Mouse (Mus musculus): ENCODE measurements around the gene Rbfox3.

The Rbfox3 gene

DNA sequence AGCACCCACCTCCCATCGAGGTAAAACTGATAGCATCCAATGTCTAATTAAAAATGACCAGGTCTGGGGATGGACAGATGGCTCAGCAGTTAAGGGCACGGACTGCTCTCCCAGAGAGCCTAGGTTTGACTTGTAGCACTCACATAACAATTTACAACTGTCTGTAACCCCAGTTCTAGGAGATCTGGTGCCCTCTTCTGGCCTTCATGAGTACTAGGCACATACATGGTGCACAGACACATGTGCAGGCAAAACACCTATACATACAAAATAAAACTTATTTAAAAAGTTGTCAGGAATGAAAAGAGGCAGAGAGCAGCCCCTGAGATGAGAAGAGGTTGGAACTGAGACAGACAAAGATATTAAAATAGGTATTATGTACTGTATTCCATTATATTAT, 305.8 kb downstream of the Rbfox3 start:
- no peak for DNase-seq (ENCODE audit: low read depth, low spot score)

DNA sequence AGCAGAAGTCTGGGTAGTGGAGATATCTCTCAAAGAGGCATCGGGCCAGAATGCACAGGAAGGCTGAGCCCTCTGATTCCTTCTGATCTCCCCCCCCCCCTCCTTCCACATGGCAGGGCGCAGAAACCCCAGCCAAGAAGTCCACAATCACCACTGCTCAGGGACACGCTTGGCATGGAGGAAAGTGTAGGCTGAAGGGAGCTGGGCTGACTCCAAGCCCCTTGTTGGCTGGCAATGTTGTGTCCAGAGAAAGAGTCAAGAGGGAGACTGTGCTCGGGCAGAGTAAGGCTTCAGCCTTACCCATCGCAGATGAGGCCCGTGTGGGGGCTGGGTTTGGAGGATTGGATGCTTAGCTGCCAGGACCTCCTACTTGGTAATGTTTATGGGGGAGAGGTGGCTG, 307.2 kb downstream of the Rbfox3 start:
- DNase-seq (ENCODE audit: low read depth, low spot score) = no peak

DNA sequence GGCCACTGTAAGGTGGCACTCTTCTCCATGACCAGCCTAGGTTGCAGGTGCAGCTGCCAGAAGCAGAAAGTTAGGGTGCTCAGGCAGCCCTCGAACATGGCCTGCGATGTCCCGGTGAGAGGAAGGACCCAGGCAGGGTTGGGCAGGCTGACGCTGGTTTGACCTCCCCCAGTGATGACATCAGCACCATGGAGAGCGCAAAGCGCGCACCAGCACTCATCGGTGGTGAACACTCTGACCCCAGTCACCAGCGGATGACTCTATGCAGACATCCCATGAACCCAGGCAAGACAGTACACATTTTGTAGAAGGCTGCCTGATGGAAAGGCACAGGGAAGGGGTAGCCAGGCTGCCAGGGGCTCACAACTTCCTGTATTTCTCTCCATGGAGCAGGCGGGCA, 308.3 kb downstream of the Rbfox3 start:
- no peak for DNase-seq (ENCODE audit: low read depth, low spot score)

DNA sequence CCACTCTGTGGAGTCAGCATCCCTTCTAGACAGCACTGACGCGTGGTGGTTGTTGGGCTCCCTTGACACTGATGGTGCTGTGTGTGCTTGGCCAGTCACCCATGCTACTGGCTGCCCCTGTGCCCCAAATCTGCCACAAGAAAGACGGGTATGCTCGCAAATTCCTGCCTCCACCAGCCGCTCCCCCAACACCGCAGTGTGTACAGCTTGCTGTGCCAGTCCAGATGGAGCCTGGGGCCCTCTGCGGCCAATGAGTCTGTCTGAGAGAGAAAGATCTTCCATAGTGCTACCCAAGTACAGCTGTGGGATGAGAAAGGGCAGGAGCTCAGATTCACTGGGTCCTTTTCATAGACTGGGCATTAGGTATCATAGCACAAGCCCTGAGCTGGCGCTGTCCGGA, 309.9 kb downstream of the Rbfox3 start:
- DNase-seq (ENCODE audit: low read depth, low spot score) = no peak

DNA sequence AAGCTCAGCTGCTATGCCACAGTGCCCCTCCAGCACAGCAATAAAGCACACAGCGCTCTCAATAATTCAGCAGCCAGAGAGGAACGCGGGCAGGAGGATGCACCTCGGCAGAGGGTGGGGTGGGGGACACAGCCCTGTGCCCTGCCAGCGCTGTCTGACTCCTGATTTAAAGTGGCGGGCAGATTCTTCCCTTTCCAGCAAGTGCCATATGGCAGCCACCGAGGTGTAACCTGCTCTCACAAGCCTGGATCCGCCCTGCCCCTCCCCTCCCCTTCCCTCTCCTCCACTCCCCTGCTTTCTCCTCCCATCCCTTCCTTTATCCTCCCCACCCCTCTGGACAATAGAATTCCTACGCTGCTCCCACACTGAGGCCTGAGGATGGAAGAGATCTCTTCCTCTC, 311.2 kb downstream of the Rbfox3 start:
- DNase-seq (ENCODE audit: low read depth, low spot score) = no peak

DNA sequence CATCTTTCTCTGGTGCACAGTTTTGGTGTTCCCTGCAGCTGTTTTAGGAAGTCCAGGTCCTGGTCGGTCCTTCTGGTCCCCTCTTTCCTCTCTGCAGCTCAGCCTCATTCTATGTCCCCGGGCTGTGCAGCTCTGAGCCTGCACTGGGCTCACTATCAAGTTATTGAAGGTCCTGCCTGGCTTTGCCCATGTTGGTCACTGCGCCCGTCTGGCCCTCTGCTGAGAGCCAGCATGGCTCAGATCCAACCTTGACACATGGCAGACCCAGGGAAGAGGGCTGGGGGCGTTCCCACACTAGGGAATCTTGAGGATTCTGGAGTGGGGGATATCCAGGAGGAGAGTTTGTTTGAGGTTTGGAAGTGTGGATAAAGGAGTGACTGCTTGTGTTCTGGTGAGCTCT, 312.7 kb downstream of the Rbfox3 start:
- DNase-seq (ENCODE audit: low read depth, low spot score) = no peak

DNA sequence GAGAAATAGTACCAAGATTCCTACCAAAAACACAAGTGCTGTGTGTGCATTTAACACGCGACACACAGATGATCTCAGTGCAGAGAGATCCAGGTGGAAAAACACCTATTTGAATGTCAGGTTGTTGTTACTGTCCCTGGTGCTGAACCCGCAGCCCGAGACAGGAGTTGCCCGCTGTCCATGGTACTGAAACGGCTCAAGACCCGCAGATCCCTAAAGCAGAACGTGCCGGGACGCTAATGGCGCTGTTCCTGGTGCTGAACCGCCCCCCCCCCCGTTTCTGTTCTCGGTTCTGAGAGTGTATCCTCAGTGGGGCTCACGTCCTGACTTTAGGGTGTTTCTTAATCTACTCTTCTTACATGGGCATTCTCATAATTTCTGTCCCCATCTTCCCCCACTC, 326.6 kb downstream of the Rbfox3 start:
- DNase-seq (ENCODE audit: low read depth, low spot score) = peak; percentile 61

DNA sequence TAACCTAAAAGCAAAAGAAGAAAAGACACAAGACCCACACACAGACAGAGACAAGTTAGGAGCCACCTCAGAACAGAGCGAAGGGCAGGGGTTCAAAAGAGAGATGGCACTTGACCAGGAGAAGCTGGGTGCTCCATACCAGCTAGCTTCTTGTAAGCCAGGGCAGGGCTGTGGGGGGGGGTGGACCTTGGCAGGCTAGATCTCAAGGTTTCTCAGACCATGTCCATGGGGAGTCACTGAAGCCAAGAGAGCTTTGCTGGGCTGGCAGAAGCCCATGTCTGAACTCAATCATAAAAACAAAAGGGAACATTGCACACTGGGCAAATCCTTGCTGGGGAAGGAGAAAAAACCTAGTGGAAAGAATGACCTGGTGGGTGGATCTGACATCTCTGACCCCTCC, 327.4 kb downstream of the Rbfox3 start:
- DNase-seq (ENCODE audit: low read depth, low spot score) = no peak

DNA sequence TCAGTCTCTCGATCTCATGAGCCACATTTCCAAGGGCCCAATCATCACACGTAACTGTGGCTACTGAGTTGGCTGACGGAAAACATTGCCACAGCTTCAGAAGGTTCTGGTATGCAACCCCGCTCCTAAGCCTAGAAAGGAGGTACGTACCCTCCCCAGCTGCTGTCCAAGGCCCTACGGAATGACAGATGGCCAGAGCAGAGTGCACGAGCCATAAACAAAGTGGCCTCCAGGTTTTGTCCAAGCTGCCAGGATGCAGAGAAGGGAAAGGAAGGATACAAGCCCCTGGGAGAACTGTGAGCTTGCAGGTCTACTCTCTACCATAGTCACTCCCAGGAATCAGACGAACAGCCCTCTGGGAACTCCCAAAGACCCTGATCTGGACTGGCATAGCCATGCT, 327.8 kb downstream of the Rbfox3 start:
- no peak for DNase-seq (ENCODE audit: low read depth, low spot score)

DNA sequence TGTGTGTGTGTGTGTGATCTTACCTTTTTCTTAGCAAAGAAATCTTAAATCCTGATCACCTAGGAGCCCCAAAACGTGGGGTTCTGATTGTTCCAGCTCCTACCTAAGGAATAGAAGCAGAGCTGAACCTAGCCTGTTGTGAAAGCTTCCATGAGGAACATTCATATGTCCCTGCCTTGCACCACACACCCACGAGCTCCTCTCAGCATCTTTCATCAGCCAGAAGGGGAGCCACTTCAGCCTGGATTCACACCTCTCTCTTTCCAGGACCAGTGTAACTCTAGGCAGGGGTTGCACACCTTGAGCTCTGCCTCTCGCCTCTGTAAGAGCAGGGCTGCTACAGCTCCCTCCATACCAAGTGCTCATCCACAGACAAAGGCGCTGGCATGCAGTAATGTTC, 330.4 kb downstream of the Rbfox3 start:
- DNase-seq (ENCODE audit: low read depth, low spot score) = no peak

DNA sequence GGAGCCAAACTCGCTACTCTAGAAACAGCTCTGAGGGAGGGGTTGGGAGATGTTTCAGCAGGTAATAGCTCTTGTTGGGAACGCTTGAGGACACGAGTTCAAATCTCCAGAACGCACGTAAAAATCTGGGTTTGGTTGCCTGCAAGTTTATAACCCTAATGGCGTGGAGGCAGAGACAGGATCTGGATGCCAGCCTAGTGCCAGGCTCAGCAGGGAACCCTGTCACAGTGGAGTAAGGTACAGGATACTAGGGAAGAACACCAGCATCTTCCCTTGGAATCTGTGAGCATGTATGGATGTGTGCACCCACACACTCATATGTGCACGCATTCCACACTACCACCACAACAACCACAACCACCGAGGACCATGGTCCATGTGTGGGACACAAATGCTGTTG, 331.8 kb downstream of the Rbfox3 start:
- no peak for DNase-seq (ENCODE audit: low read depth, low spot score)

DNA sequence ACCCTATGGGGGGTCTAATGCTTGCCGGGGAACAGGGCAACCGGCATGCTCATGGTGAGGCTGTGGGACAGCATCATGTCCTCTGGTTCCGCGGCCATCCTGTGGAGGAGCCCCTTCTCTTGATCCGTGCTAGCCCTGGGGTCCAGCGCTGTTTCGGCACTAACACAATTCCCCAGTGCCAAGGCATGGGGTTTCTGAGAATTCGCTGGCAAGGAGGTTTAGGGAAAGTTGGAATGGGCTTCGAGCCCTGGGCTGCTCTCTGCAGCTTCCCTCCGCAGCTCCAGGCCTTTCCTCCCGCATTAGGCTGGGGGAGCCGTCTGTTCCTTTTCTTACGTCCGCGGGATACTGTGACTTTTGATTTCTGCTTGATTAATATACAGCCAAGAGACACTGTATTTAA, 334.1 kb downstream of the Rbfox3 start:
- DNase-seq (ENCODE audit: low read depth, low spot score) = no peak

DNA sequence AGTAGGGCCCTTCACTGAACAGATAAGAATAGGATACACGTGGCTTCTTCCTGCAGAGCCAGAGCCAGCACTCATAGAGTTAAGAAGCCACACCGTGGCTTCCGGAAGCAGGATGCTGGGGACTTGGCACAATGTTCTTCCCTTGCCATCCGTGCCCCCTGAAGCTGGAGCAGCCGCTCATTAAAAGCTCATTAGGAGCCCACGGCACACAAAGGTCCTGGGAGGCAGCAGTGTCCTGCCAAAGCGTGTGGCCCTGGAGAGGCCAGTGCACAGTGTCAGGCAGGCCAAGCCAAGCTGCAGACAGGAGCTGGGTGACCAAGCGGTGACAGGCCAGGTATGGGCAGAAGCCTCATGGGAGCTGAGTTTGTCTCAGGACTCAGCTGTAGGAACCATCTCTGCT, 334.8 kb downstream of the Rbfox3 start:
- no peak for DNase-seq (ENCODE audit: low read depth, low spot score)

DNA sequence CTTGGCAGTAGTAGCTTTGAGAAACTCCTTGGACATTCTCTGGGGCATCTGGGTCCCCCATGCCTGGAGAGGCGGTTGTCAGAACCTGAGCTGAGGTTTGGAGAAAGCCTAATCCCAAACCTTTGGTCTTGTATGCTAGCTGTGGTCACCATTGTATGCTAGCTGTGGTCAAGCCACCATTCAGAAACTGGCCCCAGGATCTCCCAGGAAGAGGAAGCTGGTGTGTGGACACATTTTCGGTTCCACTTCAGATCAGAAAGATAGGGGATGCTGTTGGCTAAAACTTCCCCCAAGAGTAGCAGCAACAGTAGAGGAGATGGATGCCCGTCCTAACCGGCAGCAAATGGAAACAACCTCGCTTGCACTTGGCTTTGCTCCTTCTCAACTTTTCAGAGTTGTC, 337.0 kb downstream of the Rbfox3 start:
- DNase-seq (ENCODE audit: low read depth, low spot score) = no peak

DNA sequence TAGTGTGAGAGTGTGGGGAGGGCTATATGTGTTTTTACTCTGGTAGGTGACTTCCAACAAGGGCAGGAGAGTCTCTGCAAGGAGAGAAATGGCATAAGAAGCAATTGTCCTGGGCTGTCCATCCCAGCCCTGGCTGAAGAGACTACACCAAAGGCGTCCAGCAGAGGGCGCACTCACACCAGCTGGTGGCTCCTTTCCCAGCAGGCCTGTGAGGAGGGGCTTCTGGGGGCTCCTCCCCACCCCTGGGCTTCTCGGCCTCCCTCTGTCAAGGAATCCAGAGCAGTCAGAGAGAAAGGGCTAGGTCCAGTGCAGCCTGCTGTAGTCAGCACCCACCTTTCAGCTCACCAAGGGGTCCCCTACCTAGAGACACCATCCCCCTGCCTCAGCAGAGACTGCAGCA, 337.8 kb downstream of the Rbfox3 start:
- DNase-seq (ENCODE audit: low read depth, low spot score) = peak; percentile 19

DNA sequence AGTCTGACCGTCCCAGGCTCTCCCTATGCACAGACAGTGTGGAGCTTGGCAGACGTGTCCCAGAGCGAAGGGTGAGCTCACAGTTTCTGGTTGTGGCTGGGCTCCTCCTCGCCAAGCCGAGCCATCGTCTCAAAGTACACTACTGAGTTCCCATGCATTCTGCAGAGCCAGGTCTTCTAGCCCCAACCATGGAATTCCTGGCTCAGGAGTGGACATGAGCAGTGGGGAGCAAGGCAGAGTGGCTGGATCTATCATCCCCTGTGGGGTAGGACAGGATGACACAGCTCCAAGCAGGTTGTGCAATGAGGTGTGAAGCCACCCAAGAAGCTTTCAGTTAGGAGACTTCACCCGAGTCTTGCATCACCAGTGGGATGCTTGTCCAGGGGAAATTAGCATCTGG, 338.4 kb downstream of the Rbfox3 start:
- DNase-seq (ENCODE audit: low read depth, low spot score) = no peak

DNA sequence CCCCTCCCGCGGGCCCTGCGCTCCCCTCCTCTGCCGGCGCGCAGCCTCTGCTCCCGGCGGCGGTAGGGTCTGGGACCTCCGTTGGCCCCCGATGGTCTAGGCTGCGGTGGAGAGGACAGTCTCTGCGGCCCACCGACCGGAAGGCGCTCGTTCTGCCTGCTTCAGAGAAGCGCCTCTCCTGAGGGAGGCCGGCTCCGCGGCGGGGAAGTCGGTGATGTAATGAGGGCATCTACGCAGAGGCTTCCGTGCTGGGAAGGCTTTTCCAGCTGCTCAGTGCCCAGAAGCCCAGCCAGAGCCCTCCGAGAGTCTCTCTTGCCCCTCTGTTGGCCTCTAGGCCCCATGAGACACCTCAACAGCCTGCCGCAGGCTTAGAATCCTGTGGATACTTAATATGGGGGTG, 341.2 kb downstream of the Rbfox3 start:
- no peak for DNase-seq (ENCODE audit: low read depth, low spot score)

DNA sequence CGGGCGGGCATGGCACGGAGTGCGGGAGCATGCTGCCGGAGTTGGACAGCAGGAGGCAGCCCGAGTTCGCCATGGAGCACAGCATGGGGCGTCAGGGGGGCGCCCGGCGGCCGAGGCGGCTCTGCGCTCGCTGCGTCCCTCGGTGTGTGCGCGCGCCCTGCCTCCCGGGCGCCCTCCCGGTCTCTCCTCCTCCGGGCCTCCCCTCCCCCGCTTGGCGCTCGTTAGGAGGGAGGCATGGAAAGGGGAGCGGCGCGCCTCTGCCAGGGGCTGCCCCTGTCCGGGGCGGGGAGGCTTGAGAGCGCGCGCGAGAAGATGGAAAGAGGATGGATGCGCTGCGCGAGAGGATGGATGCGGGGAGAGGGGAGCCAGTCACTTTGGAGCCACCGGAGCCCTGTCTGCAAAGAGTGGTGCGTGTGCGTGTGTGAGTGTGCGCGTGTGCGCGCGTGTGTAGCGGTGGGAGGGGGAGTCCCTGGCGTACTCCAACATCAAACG, 341.8 kb downstream of the Rbfox3 start:
- DNase-seq (ENCODE audit: low read depth, low spot score) = no peak

DNA sequence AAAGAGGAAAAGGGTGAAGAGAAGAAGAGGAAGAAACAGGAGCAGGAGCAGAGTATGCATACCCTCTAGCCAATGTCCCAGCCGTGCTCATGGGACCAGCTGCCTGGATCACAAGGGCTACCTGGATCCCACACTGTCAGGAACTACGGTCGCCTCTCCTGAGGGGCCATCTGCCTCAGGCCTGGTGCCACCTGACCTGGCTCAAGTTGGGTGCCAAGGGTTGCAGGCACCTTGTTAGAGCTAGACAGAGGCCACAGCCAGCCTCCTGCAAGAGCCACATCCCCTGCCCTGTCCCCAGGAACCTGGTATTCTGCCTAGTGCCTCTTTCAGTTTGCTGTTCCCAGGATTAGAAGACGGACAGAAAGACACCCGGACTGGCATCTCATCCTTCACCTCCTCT, 347.5 kb downstream of the Rbfox3 start:
- no peak for DNase-seq (ENCODE audit: low read depth, low spot score)

DNA sequence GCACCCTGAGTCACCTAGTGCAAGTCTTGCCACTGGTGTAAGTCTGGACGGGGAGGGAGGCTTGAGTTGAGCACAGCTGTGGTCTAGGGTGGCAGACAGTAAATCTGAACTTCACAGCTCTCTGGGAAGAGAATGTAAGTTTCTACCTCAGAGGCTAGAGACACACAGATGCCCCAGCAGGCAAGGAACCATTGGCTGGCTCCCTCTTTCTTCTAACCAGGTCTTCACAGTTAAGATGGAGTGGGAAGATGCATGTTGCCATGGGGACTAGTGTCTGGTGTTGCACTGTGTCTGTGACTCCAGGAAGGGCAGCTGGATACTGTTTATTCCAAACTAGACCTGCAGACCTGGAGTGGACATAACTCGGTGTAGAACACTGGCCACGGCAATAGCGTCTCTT, 348.6 kb downstream of the Rbfox3 start:
- DNase-seq (ENCODE audit: low read depth, low spot score) = no peak

DNA sequence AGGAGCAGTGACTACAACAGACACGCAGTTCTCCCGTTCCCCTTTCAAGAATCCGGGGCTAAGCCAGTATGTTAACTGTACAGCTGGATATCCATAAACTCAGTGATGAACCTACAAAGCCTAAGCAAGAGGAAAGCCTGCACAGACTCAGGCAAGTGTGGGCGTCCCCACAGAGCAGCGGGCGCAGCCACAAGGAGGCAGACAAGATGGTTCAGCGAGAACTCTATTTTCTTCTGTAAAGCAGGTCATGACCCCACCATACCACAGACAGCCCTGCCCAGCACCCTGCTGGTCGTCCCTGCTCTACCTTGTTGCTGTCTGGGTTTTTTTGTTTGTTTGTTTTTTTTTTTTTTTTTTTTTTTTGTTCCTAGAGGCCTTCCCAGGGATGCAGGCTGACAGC, 353.2 kb downstream of the Rbfox3 start:
- no peak for DNase-seq (ENCODE audit: low read depth, low spot score)

DNA sequence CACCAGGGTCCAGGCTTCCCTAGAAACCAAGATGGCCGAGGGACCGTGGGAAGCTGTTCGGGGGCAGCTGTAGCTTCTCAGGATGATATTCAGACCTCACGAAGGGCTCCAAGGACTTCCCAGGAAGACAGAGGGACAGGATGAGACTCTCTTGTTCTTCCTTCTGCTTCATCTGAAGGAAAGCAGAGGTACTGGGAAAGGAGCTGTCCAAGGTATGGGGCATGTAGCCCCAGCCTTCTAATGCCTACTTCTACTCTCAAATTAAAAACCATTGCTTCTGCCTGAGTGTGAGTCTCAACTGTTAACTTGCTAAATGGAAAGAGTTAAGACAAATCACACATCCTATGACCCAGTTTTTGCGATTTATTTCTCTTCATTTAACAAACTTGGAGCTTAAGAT, 355.8 kb downstream of the Rbfox3 start:
- no peak for DNase-seq (ENCODE audit: low read depth, low spot score)

DNA sequence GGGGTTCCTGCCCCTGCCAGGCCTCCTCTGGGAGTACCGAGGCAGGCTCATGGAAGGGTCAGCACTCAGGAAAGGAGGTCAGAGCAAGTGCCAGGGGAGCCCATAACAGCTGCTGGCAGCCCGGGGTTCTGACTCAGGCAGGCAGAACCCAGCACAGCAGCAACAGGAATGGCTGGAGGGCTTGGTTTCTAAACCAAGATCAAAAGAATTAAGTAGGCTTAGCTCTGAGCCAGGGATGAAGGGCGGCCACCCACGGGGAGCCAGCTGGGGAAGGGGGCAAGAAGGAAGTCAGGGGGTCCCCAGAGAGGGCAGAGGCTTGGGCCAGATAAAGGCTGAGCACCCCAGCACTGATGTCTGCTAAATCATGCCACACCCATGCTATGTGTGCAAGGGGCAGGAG, 356.9 kb downstream of the Rbfox3 start:
- DNase-seq (ENCODE audit: low read depth, low spot score) = no peak

DNA sequence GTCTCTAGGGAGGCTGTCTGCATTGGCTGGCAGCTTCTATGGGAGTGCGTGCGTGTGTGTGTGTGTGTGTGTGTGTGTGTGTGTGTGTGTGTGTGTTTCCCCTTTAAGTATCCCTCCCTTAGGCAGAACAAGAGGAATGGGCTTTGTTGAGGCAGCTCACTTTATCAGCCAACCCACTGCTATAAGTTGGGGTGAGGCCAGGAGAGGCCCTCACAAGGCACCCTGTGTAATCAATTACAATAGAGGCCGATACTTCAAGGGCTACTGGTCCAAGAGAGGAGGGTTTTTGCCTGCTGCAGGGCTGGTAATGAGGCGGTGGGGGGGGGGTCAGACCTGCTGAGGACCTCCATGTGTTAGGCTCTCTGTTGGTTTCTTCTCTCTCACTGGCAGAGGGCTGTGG, 357.5 kb downstream of the Rbfox3 start:
- no peak for DNase-seq (ENCODE audit: low read depth, low spot score)

DNA sequence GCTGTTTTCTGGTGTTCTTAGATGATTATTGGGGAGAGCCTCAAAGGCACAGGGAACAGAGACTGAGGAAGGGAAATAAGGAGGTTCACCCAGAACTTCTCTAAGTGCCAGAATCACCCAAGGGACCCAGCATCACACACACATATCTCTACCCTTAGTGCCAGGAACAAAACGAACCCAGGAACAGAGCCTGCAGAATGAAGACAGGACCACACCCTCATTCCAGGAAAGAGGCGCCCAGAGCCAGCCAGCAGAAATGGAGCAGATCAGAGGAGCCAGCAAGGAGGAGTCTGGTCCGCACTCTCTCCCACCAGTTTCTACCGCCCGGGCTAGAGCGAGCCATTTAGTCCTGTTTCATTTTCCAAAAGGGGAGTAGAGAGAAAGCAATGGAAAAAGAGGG, 358.4 kb downstream of the Rbfox3 start:
- DNase-seq (ENCODE audit: low read depth, low spot score) = no peak

All from CD4-positive helper T cell, adult 2 months (primary cell).